Mouse (Mus musculus): ENCODE measurements at regions not wholly inside any gene's neighbourhood (a gene's known extent, or its start where the extent isn't known, plus 50 kb on each side); places are given as distances from the start of the nearest gene placed in this dataset.
A peak's percentile ranks its signal among the peaks of the same experiment; 100 is the strongest.

GRCm38 (mm10) chr12:77065645-77066512 lies 103.9 kb upstream of the Max start:
- DNase-seq (ENCODE audit: low spot score in 2 of 2) = no peak
- intact Hi-C loops (cut with DNase I) = no loop called here

GRCm38 (mm10) chr12:77064048-77064447 lies 102.0 kb upstream of the Max start:
- intact Hi-C loops (cut with DNase I) = no loop called here
- DNase-seq (ENCODE audit: low spot score in 2 of 2) = no peak

- intact Hi-C loops (cut with DNase I) = no loop called here
- no peak for DNase-seq (ENCODE audit: low spot score in 2 of 2)
Observed at GRCm38 (mm10) chr12:77061562-77061847, 99.5 kb upstream of the Max start.

- DNase-seq (ENCODE audit: low spot score in 2 of 2) = no peak
- intact Hi-C loops (cut with DNase I) = no loop called here
Observed at GRCm38 (mm10) chr12:77060766-77061561, 99.0 kb upstream of the Max start.

- no peak for DNase-seq (ENCODE audit: low spot score in 2 of 2)
- intact Hi-C loops (cut with DNase I) = no loop called here
Observed at GRCm38 (mm10) chr12:77060060-77060695, 98.2 kb upstream of the Max start.

- intact Hi-C loops (cut with DNase I) = no loop called here
- DNase-seq (ENCODE audit: low spot score in 2 of 2) = no peak
Observed at GRCm38 (mm10) chr12:77059679-77060059, 97.7 kb upstream of the Max start.

- intact Hi-C loops (cut with DNase I) = no loop called here
- DNase-seq (ENCODE audit: low spot score in 2 of 2) = no peak
Observed at GRCm38 (mm10) chr12:77058596-77059190, 96.7 kb upstream of the Max start.

GRCm38 (mm10) chr12:77056748-77057370 lies 94.9 kb upstream of the Max start:
- intact Hi-C loops (cut with DNase I) = no loop called here
- no peak for DNase-seq (ENCODE audit: low spot score in 2 of 2)

GRCm38 (mm10) chr12:77054700-77055099 lies 92.7 kb upstream of the Max start:
- intact Hi-C loops (cut with DNase I) = no loop called here
- no peak for DNase-seq (ENCODE audit: low spot score in 2 of 2)

- intact Hi-C loops (cut with DNase I) = no loop called here
- no peak for DNase-seq (ENCODE audit: low spot score in 2 of 2)
Observed at GRCm38 (mm10) chr12:77054211-77054610, 92.2 kb upstream of the Max start.

- intact Hi-C loops (cut with DNase I) = no loop called here
- peak; percentile 45 to 61 for DNase-seq (ENCODE audit: low spot score in 2 of 2)
Observed at GRCm38 (mm10) chr12:77052853-77053252, 90.9 kb upstream of the Max start.

- DNase-seq (ENCODE audit: low spot score in 2 of 2) = no peak
- intact Hi-C loops (cut with DNase I) = loop anchor here (2.0 kb wide), 1 partner anchor 190 kb away; the partner anchor contains the start of gene Fut8
Observed at GRCm38 (mm10) chr12:77048380-77048779, 86.4 kb upstream of the Max start.

- intact Hi-C loops (cut with DNase I) = no loop called here
- DNase-seq (ENCODE audit: low spot score in 2 of 2) = no peak
Observed at GRCm38 (mm10) chr12:77047273-77047672, 85.3 kb upstream of the Max start.

GRCm38 (mm10) chr12:77045956-77046355 lies 84.0 kb upstream of the Max start:
- intact Hi-C loops (cut with DNase I) = no loop called here
- no peak for DNase-seq (ENCODE audit: low spot score in 2 of 2)

GRCm38 (mm10) chr12:77045356-77045755 lies 83.4 kb upstream of the Max start:
- DNase-seq (ENCODE audit: low spot score in 2 of 2) = no peak
- intact Hi-C loops (cut with DNase I) = no loop called here

GRCm38 (mm10) chr12:77042356-77042755 lies 80.4 kb upstream of the Max start:
- intact Hi-C loops (cut with DNase I) = no loop called here
- DNase-seq (ENCODE audit: low spot score in 2 of 2) = no peak

- intact Hi-C loops (cut with DNase I) = no loop called here
- no peak for DNase-seq (ENCODE audit: low spot score in 2 of 2)
Observed at GRCm38 (mm10) chr12:77041141-77041540, 79.1 kb upstream of the Max start.

GRCm38 (mm10) chr12:77039953-77040305 lies 77.9 kb upstream of the Max start:
- intact Hi-C loops (cut with DNase I) = no loop called here
- peak in 1 of 2 experiments; percentile 32 for DNase-seq (ENCODE audit: low spot score in 2 of 2)

- intact Hi-C loops (cut with DNase I) = no loop called here
- DNase-seq (ENCODE audit: low spot score in 2 of 2) = no peak
Observed at GRCm38 (mm10) chr12:77039295-77039952, 77.4 kb upstream of the Max start.
